Mouse (Mus musculus): ENCODE measurements around the gene Taar3. TPM values are rescaled to one million over a fixed set of nuclear protein-coding genes. Genes with fewer than 3 reads are reported as not detected.

Gene Taar3
- polyA plus RNA-seq, 1 experiment = not detected

DNA sequence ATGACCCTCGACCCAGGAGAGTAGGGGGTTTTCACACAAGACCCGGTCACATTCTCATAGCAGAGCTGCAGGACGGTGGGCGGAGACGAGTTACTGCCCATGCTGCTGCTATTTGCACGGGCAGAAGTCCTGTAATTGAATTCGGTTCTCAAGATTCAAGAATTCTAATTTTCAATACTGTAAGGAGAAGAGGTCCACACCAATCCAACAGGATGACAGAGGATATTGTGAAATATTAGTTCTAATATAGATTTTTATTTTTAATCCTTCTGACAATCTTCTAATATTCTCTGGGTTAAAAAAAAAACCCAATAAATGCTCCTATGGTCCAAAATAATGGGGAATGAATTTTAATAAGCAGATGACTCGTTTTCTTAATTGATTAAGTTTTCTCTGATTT, 36.2 kb downstream of the Taar3 start, which contains the start of gene Taar6:
Taar6 (minus strand) TSS at position 101 of the 400 bp plus-strand sequence.
- TF ChIP-seq POLR2A (IDR thresholded peaks at IDR 0.05; ENCODE audit: extremely low read depth, insufficient read depth, low read length) (no peak), CTCF (IDR thresholded peaks at IDR 0.05; ENCODE audit: extremely low read depth, insufficient read depth, low read length) (no peak)
- Histone ChIP-seq H3K4me1 (ENCODE audit: control insufficient read depth, insufficient read depth, low read length) (no peaks in the 10 kb centered on the region), H3K27ac (ENCODE audit: insufficient read depth, low read length) (no peak within 1 kb of the TSS), H3K4me3 (ENCODE audit: insufficient read depth, low read length) (no peak within 1 kb of the TSS)

DNA sequence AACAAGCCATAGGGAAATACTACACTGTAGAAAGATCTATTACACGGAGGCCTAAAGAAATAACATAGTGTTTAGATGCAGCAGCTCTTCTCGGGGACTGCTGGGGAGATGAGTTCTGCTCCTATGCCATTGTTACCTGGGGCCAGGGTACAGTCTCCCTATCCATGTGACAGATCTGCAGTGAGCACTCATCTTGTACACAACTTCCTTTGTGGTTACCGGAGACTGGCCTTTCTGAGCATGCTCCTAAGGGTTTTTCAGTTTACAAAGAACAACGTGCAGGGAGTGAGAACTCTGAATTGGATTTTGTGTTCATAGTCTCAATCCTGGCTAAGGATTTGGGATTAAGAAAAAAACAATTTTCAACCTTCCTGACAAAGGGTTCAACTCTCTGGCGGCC, 37.1 kb downstream of the Taar3 start:
- Histone ChIP-seq H3K4me1 (ENCODE audit: control insufficient read depth, insufficient read depth, low read length) (no peaks in the 10 kb centered on the region), H3K4me3 (ENCODE audit: insufficient read depth, low read length) (no peak overlapping the region), H3K27ac (ENCODE audit: insufficient read depth, low read length) (no peak overlapping the region)
- TF ChIP-seq POLR2A (IDR thresholded peaks at IDR 0.05; ENCODE audit: extremely low read depth, insufficient read depth, low read length) (no peak), CTCF (IDR thresholded peaks at IDR 0.05; ENCODE audit: extremely low read depth, insufficient read depth, low read length) (no peak)

DNA sequence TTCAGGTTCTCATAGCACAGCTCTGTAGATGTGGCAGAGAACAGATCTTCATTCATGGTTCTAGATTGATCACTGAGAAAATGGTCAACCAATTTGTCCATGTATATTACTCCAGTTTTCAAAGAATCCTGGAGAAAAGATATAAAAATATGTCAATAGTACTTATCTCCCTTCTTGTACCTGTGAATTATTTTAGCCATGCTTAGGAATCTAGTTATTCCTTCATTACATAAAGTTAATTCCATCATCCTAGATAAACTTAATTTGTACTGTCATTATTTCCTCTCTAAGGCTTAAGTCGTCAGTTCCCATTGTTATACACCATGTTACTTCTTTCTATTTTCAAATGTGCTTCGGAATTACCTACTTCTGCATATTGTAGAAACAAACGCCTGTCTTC, 44.0 kb downstream of the Taar3 start, which contains the start of gene Taar7a:
Taar7a (minus strand) TSS at position 101 of the 400 bp plus-strand sequence.
- TF ChIP-seq CTCF (IDR thresholded peaks at IDR 0.05; ENCODE audit: extremely low read depth, insufficient read depth, low read length) (no peak), POLR2A (IDR thresholded peaks at IDR 0.05; ENCODE audit: extremely low read depth, insufficient read depth, low read length) (no peak)
- Histone ChIP-seq H3K4me1 (ENCODE audit: control insufficient read depth, insufficient read depth, low read length) (no peaks in the 10 kb centered on the region), H3K27ac (ENCODE audit: insufficient read depth, low read length) (no peak within 1 kb of the TSS), H3K4me3 (ENCODE audit: insufficient read depth, low read length) (no peak within 1 kb of the TSS)

DNA sequence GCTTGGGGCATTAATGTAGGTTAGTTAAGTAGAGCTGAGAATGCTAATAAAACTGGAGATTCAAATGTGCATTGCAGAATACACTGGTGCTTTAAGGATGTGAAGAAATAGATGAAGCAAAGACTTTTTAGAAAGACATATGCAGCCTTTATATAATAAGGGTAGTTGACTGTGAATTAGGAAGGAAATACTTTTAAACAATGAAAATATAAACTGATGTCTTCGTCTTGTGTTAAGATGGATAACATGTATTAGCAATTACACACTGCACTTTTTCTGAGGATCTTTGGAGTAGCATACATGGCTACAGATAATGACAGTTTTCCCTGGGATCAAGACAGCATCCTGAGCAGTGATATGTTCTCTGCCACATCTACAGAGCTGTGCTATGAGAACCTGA, 50.3 kb downstream of the Taar3 start, which contains the start of gene Taar7b:
Taar7b (plus strand) TSS at position 301 of the 400 bp plus-strand sequence.
- no peaks in the 10 kb centered on the region for H3K4me1 ChIP-seq (ENCODE audit: control insufficient read depth, insufficient read depth, low read length)
- H3K27ac ChIP-seq (ENCODE audit: insufficient read depth, low read length) = no peak within 1 kb of the TSS
- TF ChIP-seq POLR2A (IDR thresholded peaks at IDR 0.05; ENCODE audit: extremely low read depth, insufficient read depth, low read length) (no peak), CTCF (IDR thresholded peaks at IDR 0.05; ENCODE audit: extremely low read depth, insufficient read depth, low read length) (no peak)
- no peak within 1 kb of the TSS for H3K4me3 ChIP-seq (ENCODE audit: insufficient read depth, low read length)

Other genes starting within 250 kb of the Taar3 start
- gene Rps12, start 162.3 kb upstream of the Taar3 start, polyA plus RNA-seq (2012; rRNA removed) = 1,194 and 1,252 TPM in 2 replicates
- gene Slc18b1, start 152.6 kb upstream of the Taar3 start, polyA plus RNA-seq (2012; rRNA removed) = 19.3 and 21.4 TPM in 2 replicates
- 0.09 TPM in 1 of 2 replicates, not detected in the other for gene Vnn3, start 98.1 kb upstream of the Taar3 start, polyA plus RNA-seq (2012; rRNA removed)
- gene Vnn1, start 54.9 kb upstream of the Taar3 start, polyA plus RNA-seq (2012; rRNA removed) = 0.28 and 0.88 TPM in 2 replicates
- gene Taar1, start 29.2 kb upstream of the Taar3 start, polyA plus RNA-seq (2012; rRNA removed) = not detected in 2 replicates
- not detected in 2 replicates for gene Taar2, start 11.0 kb upstream of the Taar3 start, polyA plus RNA-seq (2012; rRNA removed)
- not detected in 2 replicates for gene Taar4, start 10.9 kb downstream of the Taar3 start, polyA plus RNA-seq (2012; rRNA removed)
- not detected in 2 replicates for gene Taar5, start 21.1 kb downstream of the Taar3 start, polyA plus RNA-seq (2012; rRNA removed)
- not detected in 2 replicates for gene Taar6, start 36.1 kb downstream of the Taar3 start, polyA plus RNA-seq (2012; rRNA removed)
- gene Taar7a, start 43.9 kb downstream of the Taar3 start, polyA plus RNA-seq (2012; rRNA removed) = not detected in 2 replicates
- gene Taar7b, start 50.4 kb downstream of the Taar3 start, polyA plus RNA-seq (2012; rRNA removed) = not detected in 2 replicates
- gene Taar7d, start 77.7 kb downstream of the Taar3 start, polyA plus RNA-seq (2012; rRNA removed) = not detected in 2 replicates
- gene Taar7e, start 88.1 kb downstream of the Taar3 start, polyA plus RNA-seq (2012; rRNA removed) = not detected in 2 replicates
- gene Taar7f, start 100.0 kb downstream of the Taar3 start, polyA plus RNA-seq (2012; rRNA removed) = not detected in 2 replicates
- gene Taar8a, start 126.9 kb downstream of the Taar3 start, polyA plus RNA-seq (2012; rRNA removed) = not detected in 2 replicates
- not detected in 2 replicates for gene Taar8b, start 142.7 kb downstream of the Taar3 start, polyA plus RNA-seq (2012; rRNA removed)
- not detected in 2 replicates for gene Taar8c, start 152.4 kb downstream of the Taar3 start, polyA plus RNA-seq (2012; rRNA removed)
- gene Taar9, start 160.0 kb downstream of the Taar3 start, polyA plus RNA-seq (2012; rRNA removed) = not detected in 2 replicates
- 143 and 154 TPM in 2 replicates for gene Stx7, start 199.7 kb downstream of the Taar3 start, polyA plus RNA-seq (2012; rRNA removed)